Mouse (Mus musculus): ENCODE data around the gene Apol6.

Gene Apol6

GRCm38 (mm10) chr15:77031271-77031670 is 13.3 kb upstream of the Apol6 start:
- no peak for DNase-seq (ENCODE audit: low read depth, low spot score)

DNA sequence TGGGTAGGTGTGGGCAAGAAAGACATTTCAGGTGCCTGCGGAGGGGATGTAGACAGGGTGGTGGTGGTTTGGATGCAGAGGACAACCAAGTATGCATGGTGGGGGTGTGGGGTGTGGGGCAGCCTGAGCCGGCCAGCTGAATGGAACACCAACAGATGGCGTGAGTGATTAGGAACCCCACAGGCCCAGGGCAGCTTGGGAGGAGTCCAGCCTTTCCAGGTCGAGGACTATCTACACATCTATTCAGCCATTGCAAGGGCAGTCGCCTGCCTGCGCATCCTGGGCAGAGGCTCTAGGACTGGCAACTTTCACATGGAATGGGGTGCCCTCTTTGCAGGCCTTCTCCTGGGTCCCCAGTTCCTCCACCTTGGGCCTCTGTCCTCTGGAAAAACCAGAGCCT is 10.0 kb upstream of the Apol6 start:
- DNase-seq (ENCODE audit: low read depth, low spot score) = no peak

- DNase-seq (ENCODE audit: low read depth, low spot score) = no peak
Measured at GRCm38 (mm10) chr15:77035643-77036042, 8.9 kb upstream of the Apol6 start.

- peak; percentile 44 for DNase-seq (ENCODE audit: low read depth, low spot score)
Measured at GRCm38 (mm10) chr15:77036320-77036988, 8.1 kb upstream of the Apol6 start.

DNA sequence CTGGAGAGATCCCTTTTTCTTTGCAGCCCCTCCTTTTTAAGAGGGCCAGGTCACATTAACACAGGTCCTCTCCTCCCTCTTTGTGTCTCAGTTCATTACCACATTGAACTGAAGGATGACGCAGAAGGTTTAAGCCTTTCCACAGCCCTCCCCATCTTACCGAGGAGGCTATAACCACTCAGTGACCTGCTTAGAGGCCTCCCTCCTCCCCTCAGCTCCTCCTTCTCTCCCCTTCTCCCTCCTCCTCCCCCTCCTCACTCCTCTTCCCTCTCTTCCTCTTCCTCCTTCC is 7.6 kb upstream of the Apol6 start:
- no peak for DNase-seq (ENCODE audit: low read depth, low spot score)

DNA sequence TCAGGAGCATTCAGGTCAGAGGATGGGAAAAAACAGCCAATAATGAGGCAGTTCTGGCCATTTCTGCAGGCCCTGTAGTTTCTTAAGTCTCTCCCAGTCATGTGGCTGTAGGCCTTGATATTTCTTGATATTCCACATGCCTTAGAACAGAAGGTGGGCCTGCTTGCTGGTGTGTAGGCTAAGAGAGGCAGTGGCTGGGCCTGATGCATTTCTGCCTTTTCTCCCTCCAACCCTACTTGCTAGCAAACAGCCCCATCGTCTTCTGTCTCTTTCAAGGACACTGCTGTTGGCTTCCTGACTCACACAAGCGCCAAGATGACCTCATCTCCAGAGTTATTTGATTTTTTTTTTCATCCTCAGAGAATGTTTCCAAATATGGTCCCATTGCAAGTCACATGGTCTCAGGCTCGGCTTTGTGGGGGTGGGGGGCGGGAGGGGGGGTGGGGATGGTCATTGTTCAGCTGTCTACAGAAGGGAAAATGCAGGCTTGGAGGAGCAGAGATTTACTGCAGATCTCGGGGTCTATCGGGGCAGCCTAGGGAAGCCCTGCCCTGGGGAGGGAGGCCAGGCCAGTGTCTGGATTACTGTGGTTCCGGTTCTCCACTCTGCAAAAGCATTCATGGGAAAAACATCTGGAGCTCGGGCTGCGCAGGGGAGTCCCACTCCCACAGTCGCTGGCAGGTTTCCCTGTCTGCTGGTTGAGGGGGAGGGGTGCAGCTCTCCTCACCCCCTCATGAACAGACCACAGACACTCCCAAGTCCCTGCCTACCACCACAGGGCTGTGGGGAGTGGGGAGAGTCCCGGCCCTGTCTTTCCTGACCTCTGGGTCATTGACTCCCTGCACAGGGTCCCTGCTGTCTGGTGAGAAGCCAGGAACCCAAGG is 7.0 kb upstream of the Apol6 start:
- DNase-seq (ENCODE audit: low read depth, low spot score) = peak; percentile 46

GRCm38 (mm10) chr15:77039211-77039700 is 5.3 kb upstream of the Apol6 start:
- peak; percentile 77 for DNase-seq (ENCODE audit: low read depth, low spot score)

- no peak for DNase-seq (ENCODE audit: low read depth, low spot score)
Measured at GRCm38 (mm10) chr15:77040784-77041183, 3.7 kb upstream of the Apol6 start.

GRCm38 (mm10) chr15:77045609-77046008 is 1.1 kb downstream of the Apol6 start:
- DNase-seq (ENCODE audit: low read depth, low spot score) = no peak

DNA sequence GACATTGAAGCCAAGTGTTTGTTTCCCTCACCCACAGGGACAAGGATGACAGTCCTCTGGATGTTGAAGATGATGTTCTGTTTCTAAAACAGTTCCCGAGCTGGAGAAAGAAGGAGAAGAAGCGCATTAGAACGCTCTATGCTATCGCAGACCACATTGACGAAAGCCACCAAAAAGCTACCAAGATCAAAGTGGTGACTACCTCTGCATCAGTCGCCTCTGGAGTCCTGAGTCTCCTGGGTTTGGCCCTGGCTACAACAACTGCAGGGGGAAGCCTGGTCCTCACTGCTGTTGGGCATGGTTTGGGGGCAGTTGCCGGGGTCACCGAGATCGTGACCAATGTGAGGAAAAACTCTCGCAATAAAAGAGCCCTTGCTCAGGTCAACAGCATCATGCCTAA is 6.0 kb downstream of the Apol6 start, which contains the start of gene Mb:
TSS of gene Mb (minus strand) at position 101 of the 400 bp plus-strand sequence.
- no peak for DNase-seq (ENCODE audit: low read depth, low spot score)

DNA sequence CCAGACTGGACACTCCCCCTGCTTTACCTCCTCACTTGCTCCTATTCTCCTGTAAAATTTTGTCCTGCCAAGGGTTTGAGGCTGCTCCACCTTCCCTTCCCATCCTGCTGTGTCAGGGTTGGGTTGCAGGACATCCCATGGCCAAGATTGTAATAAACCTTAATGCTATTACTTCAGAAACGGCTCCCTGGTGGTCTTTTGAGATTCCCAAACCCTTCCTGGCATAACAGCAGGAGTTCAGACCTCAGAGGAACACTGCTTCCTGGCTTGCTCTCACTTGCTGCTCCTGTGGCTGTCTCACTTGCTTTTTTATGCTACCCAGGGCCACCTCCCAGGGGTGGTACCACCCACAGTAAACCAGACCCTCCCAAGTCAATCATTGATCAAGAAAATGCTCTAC is 7.6 kb downstream of the Apol6 start:
- peak; percentile 67 for DNase-seq (ENCODE audit: low read depth, low spot score)

DNA sequence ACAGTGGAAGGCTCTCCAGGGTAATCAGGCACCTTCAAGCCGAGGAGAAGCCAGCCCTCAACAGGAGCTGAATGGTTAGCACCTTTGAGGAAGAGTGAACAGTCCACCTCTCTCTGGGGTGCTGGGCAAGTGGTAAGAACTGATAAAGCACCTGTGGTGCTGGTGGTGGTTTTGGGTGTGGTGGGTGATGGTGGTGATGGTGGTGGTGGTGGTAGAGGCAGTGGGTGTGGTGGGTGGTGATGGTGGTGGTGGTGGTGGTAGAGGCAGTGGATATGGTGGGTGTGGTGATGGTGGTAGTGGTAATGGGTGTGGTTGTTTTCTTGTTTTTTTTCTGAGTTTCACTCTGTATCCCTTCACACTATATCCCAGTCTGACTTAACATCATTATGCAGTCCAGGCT is 8.5 kb downstream of the Apol6 start:
- no peak for DNase-seq (ENCODE audit: low read depth, low spot score)

- peak; percentile 29 for DNase-seq (ENCODE audit: low read depth, low spot score)
Measured at GRCm38 (mm10) chr15:77054611-77055175, 10.2 kb downstream of the Apol6 start.

GRCm38 (mm10) chr15:77056001-77056790 is 11.7 kb downstream of the Apol6 start:
- DNase-seq (ENCODE audit: low read depth, low spot score) = peak; percentile 42

GRCm38 (mm10) chr15:77056791-77057051 is 12.2 kb downstream of the Apol6 start:
- DNase-seq (ENCODE audit: low read depth, low spot score) = no peak

- DNase-seq (ENCODE audit: low read depth, low spot score) = peak; percentile 96
Measured at GRCm38 (mm10) chr15:77058566-77058965, 14.0 kb downstream of the Apol6 start.

DNA sequence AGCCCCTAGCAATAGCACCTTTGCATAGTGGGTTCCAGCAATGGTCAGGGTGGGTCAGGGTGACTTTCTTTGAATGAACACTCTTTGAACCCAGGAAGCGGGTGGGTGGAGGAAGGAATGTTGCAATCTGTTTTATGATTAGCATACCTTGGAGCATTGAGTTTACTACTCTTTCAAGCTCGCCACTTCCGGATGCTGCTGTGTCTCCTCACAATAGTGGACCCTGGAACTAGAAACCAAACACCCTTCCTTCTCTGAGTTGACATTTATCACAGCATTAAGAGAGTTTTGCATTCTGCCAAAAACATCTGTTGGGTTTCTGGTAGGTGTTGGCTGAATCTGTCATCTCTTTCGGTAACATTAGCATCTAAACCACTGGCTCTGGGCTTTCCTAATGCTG is 14.9 kb downstream of the Apol6 start:
- peak; percentile 65 for DNase-seq (ENCODE audit: low read depth, low spot score)

- DNase-seq (ENCODE audit: low read depth, low spot score) = no peak
Measured at GRCm38 (mm10) chr15:77062746-77063145, 18.2 kb downstream of the Apol6 start.

DNA sequence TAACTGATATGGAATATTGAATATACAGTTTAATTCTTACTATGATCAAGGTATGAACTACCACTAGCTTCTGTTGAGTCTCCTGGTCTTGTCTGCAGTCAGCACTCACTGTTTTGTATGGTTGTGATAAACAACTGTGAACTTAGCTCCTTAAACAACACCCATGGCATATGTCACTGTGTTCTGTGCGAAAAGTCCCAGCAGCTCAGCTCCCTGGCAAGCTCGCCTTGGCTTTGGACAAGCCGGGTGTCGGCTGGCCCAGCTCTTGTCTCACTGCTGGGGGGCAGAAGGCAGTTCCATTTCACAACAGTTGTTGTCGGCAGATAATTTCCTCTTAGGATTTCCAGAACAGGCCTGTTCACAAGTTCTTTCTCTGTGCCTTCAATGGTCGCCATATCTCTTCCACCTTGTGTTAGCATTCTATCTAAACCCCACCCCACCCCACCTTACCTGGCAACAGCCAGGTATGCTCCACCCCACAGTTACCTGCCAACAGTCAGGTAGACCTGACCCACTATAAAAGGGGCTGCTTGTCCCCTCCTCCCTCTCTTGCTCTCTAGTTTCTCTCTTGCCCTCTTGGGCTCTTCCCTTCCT is 20.8 kb downstream of the Apol6 start:
- no peak for DNase-seq (ENCODE audit: low read depth, low spot score)

- no peak for DNase-seq (ENCODE audit: low read depth, low spot score)
Measured at GRCm38 (mm10) chr15:77066233-77066632, 21.7 kb downstream of the Apol6 start.

GRCm38 (mm10) chr15:77068439-77068861 is 23.9 kb downstream of the Apol6 start:
- no peak for DNase-seq (ENCODE audit: low read depth, low spot score)

DNA sequence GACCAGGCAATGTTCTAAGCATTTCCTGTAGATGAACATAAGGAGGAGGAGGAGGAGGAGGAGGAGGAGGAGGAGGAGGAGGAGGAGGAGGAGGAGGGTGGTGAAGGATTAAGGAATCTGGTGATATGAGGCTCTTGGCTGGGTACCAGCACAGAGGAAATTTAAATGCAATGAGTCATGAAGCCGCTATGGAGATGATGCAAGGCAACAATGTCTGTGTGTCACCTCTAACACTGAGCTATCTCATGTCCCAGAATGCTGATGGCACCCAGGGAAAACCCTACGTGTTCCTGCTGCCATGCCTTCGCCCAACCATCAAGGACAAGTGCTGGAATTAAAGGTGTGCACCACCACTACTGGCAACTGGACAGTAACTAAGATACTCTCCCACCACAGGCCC is 24.5 kb downstream of the Apol6 start:
- no peak for DNase-seq (ENCODE audit: low read depth, low spot score)

Data from ZHBTc4 (cell line).